Mouse (Mus musculus) heart, embryonic 12.5 days (tissue): Measurements from ENCODE around the gene Olfr952. TPM values are rescaled to one million over a fixed set of nuclear protein-coding genes. Genes with fewer than 3 reads are reported as not detected.

Experiments used
- ATAC-seq: fragments of 200-750 bp; cut with Nextera tagmentation; 2 replicates; pipeline ENCODE4 v1.8.0; 2017; ENCODE audit warnings: moderate TSS enrichment, moderate library complexity; ENCODE audit not compliant: insufficient number of reproducible peaks, low FRiP score
- H3K27ac ChIP-seq: fragments of 300-500 bp; sonication (generic); 2 replicates; pipeline ENCODE4 v1.5.1; 2016; ENCODE audit warnings: mild to moderate bottlenecking, moderate library complexity; ENCODE audit not compliant: poor library complexity, severe bottlenecking
- H3K27me3 ChIP-seq: fragments of 300-500 bp; sonication (generic); replicated peaks from 2 replicates; pipeline ENCODE4 v1.6.1; 2016; ENCODE audit warnings: mild to moderate bottlenecking, moderate library complexity
- H3K36me3 ChIP-seq: fragments of 300-500 bp; sonication (generic); 2 replicates; pipeline ENCODE4 v1.6.1; 2016; ENCODE audit warnings: mild to moderate bottlenecking, moderate library complexity
- H3K4me1 ChIP-seq: fragments of 300-500 bp; sonication (generic); replicated peaks from 2 replicates; pipeline ENCODE4 v1.6.1; 2016; ENCODE audit warnings: mild to moderate bottlenecking
- H3K4me2 ChIP-seq: fragments of 300-500 bp; sonication (generic); 2 replicates; pipeline ENCODE4 v1.6.1; 2016; ENCODE audit warnings: mild to moderate bottlenecking, moderate library complexity
- H3K4me3 ChIP-seq: fragments of 300-500 bp; sonication (generic); 2 replicates; pipeline ENCODE4 v1.5.1; 2016; ENCODE audit warnings: mild to moderate bottlenecking
- H3K9ac ChIP-seq: fragments of 300-500 bp; sonication (generic); 2 replicates; pipeline ENCODE4 v1.6.1; 2016; ENCODE audit warnings: mild to moderate bottlenecking, moderate library complexity
- H3K9me3 ChIP-seq: fragments of 300-500 bp; sonication (generic); replicated peaks from 2 replicates; pipeline ENCODE4 v1.6.1; 2016; ENCODE audit warnings: mild to moderate bottlenecking, moderate library complexity
- WGBS: fragments of 180-500 bp; shearing (Covaris S2); methylation state at CpG from one replicate; pipeline ENCODE4 v1.1.7; 2016; 5-methylcytosine and 5-hydroxymethylcytosine counted together
- polyA plus RNA-seq: library from polyadenylated mRNA; unstranded; fragments of >200 nt; fragmentation: Nextera tagmentation; extraction: Ambion mirVana; gene quantifications from 2 replicates; pipeline ENCODE4 v1.2.1, GENCODE M21; 2016

Gene Olfr952
- polyA plus RNA-seq, result not detected in 2 replicates

DNA sequence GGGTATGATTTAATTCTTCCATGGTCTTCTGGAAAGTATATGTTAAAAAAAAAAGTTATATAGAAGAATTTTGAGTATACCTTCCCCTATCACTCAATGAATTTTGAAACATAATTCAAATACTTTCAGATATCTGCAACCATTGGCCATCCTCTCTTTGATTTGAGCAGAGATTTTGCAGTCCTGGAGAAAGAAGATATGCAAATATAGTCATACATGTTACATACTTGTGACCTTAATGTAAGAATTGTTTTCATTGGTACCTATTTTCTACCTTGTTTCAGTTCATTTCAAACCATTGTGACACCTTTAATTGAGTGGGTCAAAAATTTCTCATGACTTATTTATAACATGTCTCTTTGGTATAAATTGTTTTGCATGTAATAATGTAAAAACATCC is at the start of gene Olfr952:
TSS of gene Olfr952 (minus strand) at position 101 of the 400 bp plus-strand sequence.
- ATAC-seq, result no peak
- no peak within 1 kb of the TSS for H3K27ac ChIP-seq
- no peaks in the 10 kb centered on the region for H3K4me1 ChIP-seq
- H3K27me3 ChIP-seq, result no peaks in the 10 kb centered on the region
- no peak within 1 kb of the TSS for H3K4me3 ChIP-seq
- no peaks in the 10 kb centered on the region for H3K36me3 ChIP-seq
- no peak within 1 kb of the TSS for H3K4me2 ChIP-seq
- H3K9me3 ChIP-seq, result no peaks in the 10 kb centered on the region
- H3K9ac ChIP-seq, result no peak within 1 kb of the TSS

DNA sequence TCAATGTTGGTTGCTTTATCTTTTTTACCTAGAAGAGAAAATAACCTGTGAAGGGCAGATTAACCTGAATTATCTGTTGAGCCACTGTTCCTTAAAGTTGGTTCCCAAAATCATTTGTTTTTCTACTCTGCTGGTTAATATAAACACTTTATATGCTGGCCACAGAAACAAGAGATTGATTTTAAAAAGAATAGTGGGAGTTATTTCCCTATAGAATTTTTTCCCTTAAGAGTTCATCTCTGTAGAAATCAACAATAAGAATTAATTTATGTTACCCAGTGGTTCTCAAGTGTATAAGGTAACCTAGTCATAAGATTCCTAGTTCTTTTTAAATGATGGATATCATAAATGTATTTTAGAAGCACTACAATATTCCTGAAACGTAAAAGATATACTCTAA is 44.9 kb upstream of the Olfr952 start, which contains the start of gene Olfr955:
TSS of gene Olfr955 (minus strand) at position 101 of the 400 bp plus-strand sequence.
- H3K4me3 ChIP-seq, result no peak within 1 kb of the TSS
- 51% methylated on average over 1 of the region's 1 CpGs for WGBS

DNA sequence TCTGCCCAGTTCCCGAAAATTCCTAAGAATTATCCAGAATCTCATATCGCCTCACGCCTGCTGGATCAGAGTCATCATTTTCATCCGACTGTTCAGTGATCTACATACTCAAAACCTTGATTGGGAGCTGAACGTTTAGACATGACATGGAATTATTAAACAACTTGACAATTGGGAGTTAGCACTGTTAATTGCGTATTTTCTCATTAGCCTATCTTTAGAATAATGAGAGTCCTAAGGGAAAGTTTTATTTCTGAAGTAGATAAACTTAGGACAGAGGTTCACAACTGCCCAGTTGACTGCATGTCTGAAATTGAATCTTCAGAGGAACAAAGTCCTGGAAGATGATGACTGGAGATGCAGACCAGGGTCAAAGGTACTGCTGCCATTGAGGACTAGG is 29.5 kb upstream of the Olfr952 start, which contains the start of gene Olfr954:
TSS of gene Olfr954 (plus strand) at position 301 of the 400 bp plus-strand sequence.
- Histone ChIP-seq H3K4me2 (no peak within 1 kb of the TSS), H3K9me3 (no peaks in the 10 kb centered on the region), H3K9ac (no peak within 1 kb of the TSS), H3K27ac (no peak within 1 kb of the TSS), H3K4me3 (no peak within 1 kb of the TSS), H3K27me3 (no peaks in the 10 kb centered on the region), H3K36me3 (no peaks in the 10 kb centered on the region), H3K4me1 (no peaks in the 10 kb centered on the region)
- WGBS, result 73% methylated on average over 6 of the region's 6 CpGs
- ATAC-seq, result no peak

More for the DNA sequence above, 44.9 kb upstream of the Olfr952 start, which contains the start of gene Olfr955:
- no peak for ATAC-seq
- no peaks in the 10 kb centered on the region for H3K36me3 ChIP-seq
- H3K4me2 ChIP-seq, result no peak within 1 kb of the TSS
- no peak within 1 kb of the TSS for H3K27ac ChIP-seq
- no peaks in the 10 kb centered on the region for H3K4me1 ChIP-seq
- H3K9ac ChIP-seq, result no peak within 1 kb of the TSS
- no peaks in the 10 kb centered on the region for H3K27me3 ChIP-seq
- H3K9me3 ChIP-seq, result no peaks in the 10 kb centered on the region

DNA sequence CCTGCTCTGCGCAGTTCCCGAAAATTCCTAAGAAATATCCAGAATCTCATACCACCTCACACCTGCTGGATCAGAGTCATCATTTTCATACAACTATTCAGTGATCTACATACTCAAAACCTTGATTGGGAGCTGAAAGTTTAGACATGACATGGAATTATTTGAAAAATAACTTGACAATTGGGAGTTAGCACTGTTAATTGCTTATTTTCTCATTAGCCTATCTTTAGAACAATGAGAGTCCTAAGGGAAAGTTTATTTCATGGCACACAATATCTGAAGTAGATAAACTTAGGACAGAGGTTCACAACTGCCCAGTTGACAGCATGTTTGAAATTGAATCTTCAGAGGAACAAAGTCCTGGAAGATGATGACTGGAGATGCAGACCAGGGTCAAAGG is 39.8 kb downstream of the Olfr952 start, which contains the start of gene Olfr951:
TSS of gene Olfr951 (plus strand) at position 301 of the 400 bp plus-strand sequence.
- Histone ChIP-seq H3K4me2 (no peak within 1 kb of the TSS), H3K9ac (no peak within 1 kb of the TSS), H3K9me3 (no peaks in the 10 kb centered on the region), H3K4me1 (no peaks in the 10 kb centered on the region), H3K27me3 (no peaks in the 10 kb centered on the region), H3K27ac (no peak within 1 kb of the TSS), H3K4me3 (no peak within 1 kb of the TSS), H3K36me3 (no peaks in the 10 kb centered on the region)
- ATAC-seq, result no peak
- WGBS, result 83% methylated on average over 2 of the region's 2 CpGs

Other genes with a start within 250 kb of the Olfr952 start
- not detected in 2 replicates for gene Olfr944, start 225.2 kb downstream of the Olfr952 start, polyA plus RNA-seq
- not detected in 2 replicates for gene Olfr1537, start 177.2 kb downstream of the Olfr952 start, polyA plus RNA-seq
- not detected in 2 replicates for gene Olfr945, start 150.3 kb downstream of the Olfr952 start, polyA plus RNA-seq
- not detected in 2 replicates for gene Olfr948, start 101.1 kb downstream of the Olfr952 start, polyA plus RNA-seq
- not detected in 2 replicates for gene Olfr951, start 39.7 kb downstream of the Olfr952 start, polyA plus RNA-seq
- not detected in 2 replicates for gene Olfr954, start 29.6 kb upstream of the Olfr952 start, polyA plus RNA-seq
- gene Olfr955, start 44.8 kb upstream of the Olfr952 start, polyA plus RNA-seq, result not detected in 2 replicates
- not detected in 2 replicates for gene Olfr44, start 66.8 kb upstream of the Olfr952 start, polyA plus RNA-seq
- not detected in 2 replicates for gene Olfr957, start 88.7 kb upstream of the Olfr952 start, polyA plus RNA-seq
- gene Olfr958, start 126.9 kb upstream of the Olfr952 start, polyA plus RNA-seq, result not detected in 2 replicates
- not detected in 2 replicates for gene Olfr959, start 148.4 kb upstream of the Olfr952 start, polyA plus RNA-seq
- gene AW551984, start 177.3 kb upstream of the Olfr952 start, polyA plus RNA-seq, result 11.0 and 11.4 TPM in 2 replicates
- not detected in 2 replicates for gene Olfr148, start 183.5 kb upstream of the Olfr952 start, polyA plus RNA-seq
- gene Olfr960, start 194.2 kb upstream of the Olfr952 start, polyA plus RNA-seq, result not detected in 2 replicates
- not detected in 2 replicates for gene Olfr961, start 217.9 kb upstream of the Olfr952 start, polyA plus RNA-seq
- not detected in 2 replicates for gene Olfr963, start 240.1 kb upstream of the Olfr952 start, polyA plus RNA-seq